Mouse (Mus musculus): Measurements from ENCODE around the gene Mapk11.

GRCm38 (mm10) chr15:89195690-89196312 lies 46.4 kb upstream of the Mapk11 start:
- no peak for TF ChIP-seq CTCF (IDR thresholded peaks at IDR 0.05; ENCODE audit: low read depth)
- no peak for TF ChIP-seq EP300 (IDR thresholded peaks at IDR 0.05; ENCODE audit: low read depth)
